Mouse (Mus musculus) thymus, postnatal 0 days (tissue): ENCODE data around the gene Mfap2. TPM values are rescaled to one million over a fixed set of nuclear protein-coding genes. Genes with fewer than 3 reads are reported as not detected.

Experiments used
- DNase-seq: peaks from one replicate; pipeline ENCODE4 v3.0.0-alpha.2; 2015; ENCODE audit warnings: low spot score
- polyA plus RNA-seq: library from polyadenylated mRNA; unstranded; fragments of >200 nt; fragmentation: Nextera tagmentation; extraction: Ambion mirVana; gene quantifications from 2 replicates; pipeline ENCODE4 v1.2.1, GENCODE M21; 2015

Gene Mfap2
- polyA plus RNA-seq, 1 experiment from 2014 or later, result 24.4 TPM

DNA sequence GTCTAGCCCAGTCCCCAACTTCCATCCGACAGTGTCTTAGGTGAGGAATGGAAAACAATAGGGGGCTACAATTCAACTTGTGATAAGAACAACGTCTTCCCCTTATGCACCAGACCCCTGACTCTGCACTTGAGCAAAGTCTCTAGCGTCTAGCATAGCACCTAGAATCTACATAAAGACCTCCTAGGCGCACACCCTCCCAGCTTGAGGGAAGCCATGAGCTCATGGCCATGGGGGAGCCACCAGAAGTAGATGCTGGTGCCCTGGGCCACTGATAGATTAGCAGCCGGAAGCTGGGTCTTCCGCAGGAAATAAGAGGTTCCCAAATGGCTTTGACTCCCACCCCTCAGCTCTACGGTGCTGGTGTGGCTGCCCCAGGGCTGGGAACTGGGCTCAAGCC is 22.7 kb upstream of the Mfap2 start:
- DNase-seq, result peak; percentile 28

GRCm38 (mm10) chr4:140988706-140989290 is 21.4 kb upstream of the Mfap2 start:
- DNase-seq, result no peak

GRCm38 (mm10) chr4:140989447-140989846 is 20.8 kb upstream of the Mfap2 start:
- DNase-seq, result no peak

- DNase-seq, result no peak
Observed at GRCm38 (mm10) chr4:140992215-140992614, 18.0 kb upstream of the Mfap2 start.

- DNase-seq, result no peak
Observed at GRCm38 (mm10) chr4:140993846-140994245, 16.4 kb upstream of the Mfap2 start.

DNA sequence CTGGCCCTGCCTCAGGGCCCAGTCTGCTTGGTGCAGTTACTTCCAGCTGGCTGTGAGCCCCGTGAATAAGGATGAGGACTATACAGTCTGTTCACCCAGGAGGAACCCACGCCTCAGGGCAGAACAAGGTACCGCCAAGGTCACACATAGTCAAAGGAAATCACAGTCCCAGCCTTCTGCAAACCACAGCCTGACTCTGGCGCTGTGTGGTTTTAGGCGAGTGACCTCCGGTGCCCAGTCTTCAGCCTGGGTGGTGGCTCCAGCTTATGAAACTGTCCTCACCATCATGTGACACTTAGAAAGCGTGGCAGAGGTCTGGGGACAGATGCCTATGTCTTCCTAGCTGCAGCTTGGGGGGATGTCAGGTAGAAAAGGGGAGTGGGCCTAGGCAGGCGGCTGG is 14.4 kb upstream of the Mfap2 start:
- DNase-seq, result no peak

GRCm38 (mm10) chr4:140996812-140997211 is 13.4 kb upstream of the Mfap2 start:
- no peak for DNase-seq

GRCm38 (mm10) chr4:141005983-141006382 is 4.2 kb upstream of the Mfap2 start:
- no peak for DNase-seq

GRCm38 (mm10) chr4:141008028-141008427 is 2.2 kb upstream of the Mfap2 start:
- no peak for DNase-seq

- DNase-seq, result no peak
Observed at GRCm38 (mm10) chr4:141010526-141010925, 308 bp downstream of the Mfap2 start.

GRCm38 (mm10) chr4:141010941-141011429 is 767 bp downstream of the Mfap2 start:
- no peak for DNase-seq

- DNase-seq, result no peak
Observed at GRCm38 (mm10) chr4:141011556-141012328, 1.5 kb downstream of the Mfap2 start.

- no peak for DNase-seq
Observed at GRCm38 (mm10) chr4:141012558-141012957, 2.3 kb downstream of the Mfap2 start.

DNA sequence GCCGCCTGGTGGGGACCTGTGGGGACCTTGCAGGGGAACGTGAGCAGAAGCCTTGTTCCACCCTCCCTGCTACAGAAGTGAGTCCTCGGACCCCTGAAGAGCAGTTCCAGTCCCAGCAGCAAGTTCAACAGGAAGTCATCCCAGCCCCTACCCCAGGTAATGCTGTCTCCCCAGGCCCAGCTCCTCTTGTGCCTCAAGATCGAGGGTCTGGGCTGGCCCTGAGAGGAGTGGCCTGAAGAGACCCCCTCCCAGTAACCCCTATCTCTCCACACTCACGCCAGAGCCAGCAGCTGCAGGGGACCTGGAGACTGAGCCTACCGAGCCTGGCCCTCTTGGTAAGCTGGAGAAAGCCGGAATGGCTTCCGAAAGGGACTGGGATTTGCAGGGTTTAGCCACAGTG is 3.9 kb downstream of the Mfap2 start:
- no peak for DNase-seq

DNA sequence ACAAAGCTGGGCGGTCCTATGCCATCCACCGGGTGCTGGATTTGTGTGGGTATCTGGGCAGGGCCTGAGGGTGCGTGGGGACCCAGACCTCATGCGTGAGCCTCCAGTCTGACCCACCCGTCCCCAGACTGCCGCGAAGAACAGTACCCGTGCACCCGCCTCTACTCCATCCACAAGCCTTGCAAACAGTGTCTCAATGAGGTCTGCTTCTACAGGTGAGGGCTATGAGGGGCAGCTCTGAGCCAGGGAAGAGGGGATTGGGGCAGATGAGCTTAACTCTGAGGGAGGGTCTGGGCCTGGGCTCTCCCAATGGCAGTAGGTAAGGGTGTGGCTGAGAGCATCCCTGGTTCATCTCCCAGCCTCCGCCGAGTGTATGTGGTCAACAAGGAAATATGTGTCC is 4.6 kb downstream of the Mfap2 start:
- no peak for DNase-seq

GRCm38 (mm10) chr4:141015356-141015755 is 5.1 kb downstream of the Mfap2 start:
- no peak for DNase-seq

DNA sequence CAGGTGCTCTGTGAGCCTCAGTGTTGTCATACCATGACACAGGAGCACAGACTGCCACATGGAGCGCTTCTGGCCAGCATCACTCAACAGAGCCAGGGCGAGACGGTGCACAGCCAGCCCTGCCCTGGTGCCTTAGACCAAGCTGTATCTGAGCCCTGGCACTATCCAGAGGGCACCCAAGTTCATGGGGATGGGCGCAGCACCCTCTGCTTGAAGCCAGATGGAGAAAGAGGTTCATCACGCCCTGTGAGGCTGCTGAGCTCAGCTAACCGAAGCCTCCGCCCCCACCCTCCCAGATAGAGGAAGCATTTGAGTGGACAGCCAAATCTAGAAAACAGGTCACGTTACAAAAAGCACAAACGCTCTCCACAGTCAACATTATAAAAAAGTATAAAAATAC is 6.1 kb downstream of the Mfap2 start:
- no peak for DNase-seq

GRCm38 (mm10) chr4:141017657-141018436 is 7.6 kb downstream of the Mfap2 start:
- no peak for DNase-seq

DNA sequence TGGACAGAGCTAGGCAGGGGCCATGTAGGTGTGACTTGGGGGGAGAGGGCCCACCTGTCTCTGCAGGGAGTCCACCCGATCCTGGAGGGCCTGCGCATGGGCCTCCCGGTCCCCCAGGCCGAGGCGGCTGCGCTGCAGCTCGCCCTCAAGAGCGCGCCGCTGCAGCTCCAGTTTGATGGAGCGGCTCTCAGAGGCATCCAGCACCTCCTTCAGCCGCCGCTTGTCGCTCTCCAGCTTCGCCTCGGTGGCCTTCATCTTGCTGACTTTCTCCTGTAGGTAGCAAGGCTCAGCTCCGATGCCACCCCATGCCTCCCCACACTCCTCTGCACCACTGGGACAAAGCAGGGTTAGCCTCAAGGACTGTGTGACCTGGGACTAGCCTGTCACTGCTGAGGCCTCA is 10.0 kb downstream of the Mfap2 start:
- no peak for DNase-seq

GRCm38 (mm10) chr4:141020811-141021613 is 10.8 kb downstream of the Mfap2 start:
- DNase-seq, result no peak

- no peak for DNase-seq
Observed at GRCm38 (mm10) chr4:141021614-141021929, 11.4 kb downstream of the Mfap2 start.

DNA sequence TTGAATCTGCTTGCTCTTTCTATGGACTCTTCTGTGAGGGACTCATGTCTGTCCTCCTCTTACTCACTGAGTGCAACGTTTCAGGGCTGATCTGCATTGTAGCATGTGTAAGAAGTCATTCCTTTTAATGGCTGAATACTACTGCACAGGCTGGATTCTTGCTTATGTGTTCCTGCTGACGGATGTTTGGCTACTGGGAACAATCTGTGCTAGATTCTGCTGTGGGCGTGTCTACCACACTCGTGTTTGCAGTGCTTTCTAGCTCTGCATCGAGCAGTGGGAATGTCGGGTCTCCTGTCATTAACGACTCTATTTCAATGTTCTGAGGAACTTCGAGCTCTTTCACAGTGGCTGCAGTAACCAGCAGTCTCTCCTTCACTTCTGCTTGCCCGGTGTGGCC is 13.8 kb downstream of the Mfap2 start:
- no peak for DNase-seq
